Mouse (Mus musculus): ENCODE measurements around the gene Tsc2. TPM values are rescaled to one million over a fixed set of nuclear protein-coding genes. Genes with fewer than 3 reads are reported as not detected.

Tsc2 gene
- polyA plus RNA-seq, 1 experiment from 2014 or later, result 89.5 TPM

DNA sequence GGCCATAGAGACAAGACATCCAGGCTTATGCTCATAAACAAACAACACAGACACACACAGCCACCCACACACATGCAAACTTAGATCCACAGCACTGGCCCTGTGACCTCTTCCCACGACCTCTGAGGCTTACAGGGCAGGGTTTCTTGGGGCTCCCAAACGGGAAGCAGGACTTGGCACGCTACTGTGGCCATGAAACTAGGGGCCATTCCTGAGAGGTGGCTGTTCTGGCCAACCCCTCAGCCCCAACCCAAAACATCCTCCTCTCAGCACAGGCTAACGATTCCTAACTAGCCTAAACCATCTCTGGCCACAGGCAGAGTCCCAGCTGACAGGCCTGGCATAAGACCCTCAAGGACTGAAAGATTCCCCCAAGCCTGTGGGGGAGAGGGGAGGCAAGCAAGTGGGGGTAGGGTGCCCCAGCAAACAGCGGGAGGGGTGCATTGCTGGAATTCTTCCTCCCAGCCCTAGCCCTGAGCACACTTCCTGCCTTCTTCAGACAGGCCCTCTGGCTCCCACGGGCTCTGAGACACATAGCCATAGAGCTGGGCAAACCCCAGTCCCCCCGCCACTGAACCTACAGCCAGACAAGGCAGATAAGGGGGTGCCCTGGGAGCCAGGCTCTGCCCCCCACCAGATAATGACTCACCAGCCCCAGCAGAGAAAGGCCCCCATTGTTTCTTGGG is 11.7 kb upstream of the Tsc2 start:
- no peak for DNase-seq
- Histone ChIP-seq H3K4me2 (ENCODE audit: low read length) (no peak overlapping the region), H3K4me3 (replicated peaks; ENCODE audit: low read depth, low read length) (no peak overlapping the region), H3K4me1 (ENCODE audit: control insufficient read depth, insufficient read depth, low read length) (no peaks in the 10 kb centered on the region), H3K9ac (replicated peaks; ENCODE audit: low read length) (no peak overlapping the region), H3K27me3 (ENCODE audit: control insufficient read depth, insufficient read depth, low read length) (no peaks in the 10 kb centered on the region), H3K27ac (replicated peaks; ENCODE audit: low read depth, low read length) (0 out of 2 replicates have a peak overlapping the region, but pooled peaks have one; percentile 26), H3K9me3 (ENCODE audit: control insufficient read depth, low read length) (no peaks in the 10 kb centered on the region), H3K36me3 (ENCODE audit: control insufficient read depth, insufficient read depth, low read length) (no peaks in the 10 kb centered on the region; the same call in 1 of the 2 replicates)
- whole genome bisulfite sequencing, result 55% methylated on average over 7 of the region's 7 CpGs
- ATAC-seq (ENCODE audit: low FRiP score, low TSS enrichment), result no peak

DNA sequence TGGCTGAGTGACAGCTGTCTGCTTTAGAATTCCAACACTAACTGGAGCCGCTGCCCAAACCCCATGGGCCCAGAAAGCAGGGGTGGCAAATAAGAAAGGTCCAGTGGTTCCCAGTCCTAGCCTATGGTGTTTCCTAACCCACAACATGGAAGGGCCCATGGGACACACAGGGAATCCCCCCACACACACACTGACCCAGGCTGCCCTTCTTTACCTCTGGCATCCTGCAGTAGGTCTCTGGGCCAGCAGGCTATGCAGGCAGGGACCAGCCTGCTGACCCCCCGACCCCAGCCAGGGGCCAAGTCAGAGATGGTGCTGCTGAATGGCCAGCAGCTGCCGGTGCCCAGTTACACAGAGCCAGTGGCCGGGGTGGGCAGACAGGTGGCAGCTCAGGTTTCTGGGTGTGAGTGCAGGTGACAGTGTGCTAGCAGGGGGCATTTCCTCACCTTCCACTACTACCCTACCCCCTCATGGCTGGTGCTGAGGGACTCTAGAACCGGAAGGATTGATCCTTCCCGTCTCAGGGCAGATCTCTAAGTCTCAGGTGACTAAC is 10.4 kb upstream of the Tsc2 start:
- DNase-seq (no peak), ATAC-seq (ENCODE audit: low FRiP score, low TSS enrichment) (no peak)
- H3K4me3 ChIP-seq (replicated peaks; ENCODE audit: low read depth, low read length), result no peak overlapping the region
- 76% methylated on average over 6 of the region's 6 CpGs for WGBS
- no peaks in the 10 kb centered on the region for H3K4me1 ChIP-seq (ENCODE audit: control insufficient read depth, insufficient read depth, low read length)
- H3K4me2 ChIP-seq (ENCODE audit: low read length), result no peak overlapping the region
- H3K27me3 ChIP-seq (ENCODE audit: control insufficient read depth, insufficient read depth, low read length), result no peaks in the 10 kb centered on the region
- no peaks in the 10 kb centered on the region for H3K9me3 ChIP-seq (ENCODE audit: control insufficient read depth, low read length)
- H3K9ac ChIP-seq (replicated peaks; ENCODE audit: low read length), result no peak overlapping the region
- no peak overlapping the region for H3K27ac ChIP-seq (replicated peaks; ENCODE audit: low read depth, low read length)
- H3K36me3 ChIP-seq (ENCODE audit: control insufficient read depth, insufficient read depth, low read length), result peaks cover 6% of the 10 kb centered on the region; the same call in 1 of the 2 replicates

DNA sequence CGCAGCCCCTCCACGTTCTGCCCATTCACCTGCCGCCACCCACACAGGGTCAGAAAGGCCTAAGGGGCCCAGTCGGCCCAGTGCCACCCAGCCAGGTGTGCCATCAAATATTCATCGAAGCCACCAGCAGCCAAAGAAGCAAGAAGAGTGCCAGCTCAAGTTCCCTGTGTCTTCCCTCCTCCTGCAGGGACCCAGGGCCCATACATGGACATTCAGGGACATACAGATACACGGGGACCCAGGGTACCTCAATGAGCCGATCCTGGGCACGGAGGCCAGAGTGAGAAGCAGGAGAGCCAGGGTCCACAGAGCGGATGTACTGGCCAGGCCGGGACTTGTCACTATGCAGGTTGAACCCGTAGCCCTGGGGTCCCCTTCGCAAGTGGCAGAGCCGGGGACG is 9.5 kb upstream of the Tsc2 start:
- WGBS, result 93% methylated on average over 14 of the region's 14 CpGs
- Histone ChIP-seq H3K27ac (replicated peaks; ENCODE audit: low read depth, low read length) (no peak overlapping the region), H3K4me1 (ENCODE audit: control insufficient read depth, insufficient read depth, low read length) (no peaks in the 10 kb centered on the region), H3K4me3 (replicated peaks; ENCODE audit: low read depth, low read length) (no peak overlapping the region), H3K9ac (replicated peaks; ENCODE audit: low read length) (no peak overlapping the region), H3K4me2 (ENCODE audit: low read length) (no peak overlapping the region), H3K27me3 (ENCODE audit: control insufficient read depth, insufficient read depth, low read length) (no peaks in the 10 kb centered on the region), H3K9me3 (ENCODE audit: control insufficient read depth, low read length) (no peaks in the 10 kb centered on the region), H3K36me3 (ENCODE audit: control insufficient read depth, insufficient read depth, low read length) (peaks cover 6% of the 10 kb centered on the region; the same call in 1 of the 2 replicates)
- no peak for ATAC-seq (ENCODE audit: low FRiP score, low TSS enrichment)
- DNase-seq, result no peak

DNA sequence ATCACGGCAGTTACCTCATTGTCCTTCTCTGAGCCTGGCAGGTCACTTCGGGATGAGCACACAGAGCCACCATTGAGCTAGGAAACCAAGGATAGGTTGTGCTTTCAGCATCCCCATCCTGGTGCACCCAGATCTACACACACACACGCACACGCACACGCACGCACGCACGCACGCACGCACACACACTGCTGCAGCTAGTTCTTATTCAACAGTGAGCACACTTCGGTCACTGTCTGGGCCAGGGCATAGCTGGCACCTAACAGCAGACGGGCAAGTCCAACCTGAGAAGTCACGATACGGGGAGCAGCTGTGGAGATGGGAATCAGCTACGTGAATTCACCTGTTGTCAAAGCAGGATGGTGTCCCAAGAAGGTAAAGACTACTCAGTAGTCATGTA is 8.2 kb upstream of the Tsc2 start:
- Histone ChIP-seq H3K27ac (replicated peaks; ENCODE audit: low read depth, low read length) (no peak overlapping the region), H3K27me3 (ENCODE audit: control insufficient read depth, insufficient read depth, low read length) (no peaks in the 10 kb centered on the region), H3K9me3 (ENCODE audit: control insufficient read depth, low read length) (no peaks in the 10 kb centered on the region), H3K36me3 (ENCODE audit: control insufficient read depth, insufficient read depth, low read length) (peaks cover 6% of the 10 kb centered on the region; the same call in 1 of the 2 replicates), H3K4me3 (replicated peaks; ENCODE audit: low read depth, low read length) (no peak overlapping the region), H3K4me1 (ENCODE audit: control insufficient read depth, insufficient read depth, low read length) (no peaks in the 10 kb centered on the region), H3K9ac (replicated peaks; ENCODE audit: low read length) (no peak overlapping the region), H3K4me2 (ENCODE audit: low read length) (no peak overlapping the region)
- DNase-seq (no peak), ATAC-seq (ENCODE audit: low FRiP score, low TSS enrichment) (no peak)
- 96% methylated on average over 15 of the region's 15 CpGs for WGBS

DNA sequence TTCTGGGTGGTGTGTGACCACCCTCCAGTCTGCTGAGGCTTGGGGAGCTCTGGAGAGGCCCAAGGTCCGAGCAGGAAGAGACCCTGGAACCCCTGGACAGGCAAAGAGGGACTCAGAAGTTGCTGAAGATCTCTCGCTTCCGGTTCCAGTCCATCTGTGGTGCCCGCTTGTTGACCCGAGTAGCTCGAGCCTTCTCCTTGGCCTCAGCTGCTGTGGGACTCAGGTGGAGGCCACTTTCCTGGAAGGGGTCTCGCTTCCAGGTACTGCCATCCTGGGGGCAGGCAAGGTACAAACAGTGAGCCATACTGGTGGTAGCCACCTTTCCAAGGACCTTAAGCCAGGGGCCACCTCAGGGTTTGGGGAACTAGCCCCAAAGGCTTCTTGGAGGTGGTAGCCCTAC is 7.7 kb upstream of the Tsc2 start:
- DNase-seq, result no peak
- no peak overlapping the region for H3K9ac ChIP-seq (replicated peaks; ENCODE audit: low read length)
- no peak for ATAC-seq (ENCODE audit: low FRiP score, low TSS enrichment)
- WGBS, result 85% methylated on average over 7 of the region's 7 CpGs
- no peaks in the 10 kb centered on the region for H3K9me3 ChIP-seq (ENCODE audit: control insufficient read depth, low read length)
- H3K36me3 ChIP-seq (ENCODE audit: control insufficient read depth, insufficient read depth, low read length), result peaks cover 6% of the 10 kb centered on the region; the same call in 1 of the 2 replicates
- no peak overlapping the region for H3K4me2 ChIP-seq (ENCODE audit: low read length)
- no peak overlapping the region for H3K4me3 ChIP-seq (replicated peaks; ENCODE audit: low read depth, low read length)
- H3K27me3 ChIP-seq (ENCODE audit: control insufficient read depth, insufficient read depth, low read length), result no peaks in the 10 kb centered on the region
- H3K4me1 ChIP-seq (ENCODE audit: control insufficient read depth, insufficient read depth, low read length), result no peaks in the 10 kb centered on the region
- H3K27ac ChIP-seq (replicated peaks; ENCODE audit: low read depth, low read length), result no peak overlapping the region

DNA sequence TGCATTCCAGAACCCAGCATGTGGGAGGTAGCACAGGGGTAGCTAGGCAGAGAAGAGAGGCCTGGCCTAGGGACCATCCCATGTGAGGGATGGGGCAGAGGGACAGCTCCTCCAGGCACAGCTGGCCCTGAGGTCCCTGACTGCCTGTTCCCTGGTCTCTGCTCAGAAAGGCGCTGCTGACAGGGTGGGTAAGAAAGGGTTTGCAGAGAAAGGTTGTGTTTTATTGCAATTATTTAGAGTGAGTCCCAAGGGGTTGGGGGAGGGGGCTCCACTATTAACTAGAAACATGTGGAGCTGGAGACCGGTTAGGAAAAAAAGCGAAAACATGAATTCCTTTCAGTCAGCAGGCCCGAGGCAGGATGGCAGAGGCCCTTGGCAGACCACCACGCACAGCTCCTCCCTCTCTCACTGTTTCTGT is 7.2 kb upstream of the Tsc2 start:
- H3K27me3 ChIP-seq (ENCODE audit: control insufficient read depth, insufficient read depth, low read length), result no peaks in the 10 kb centered on the region
- H3K9ac ChIP-seq (replicated peaks; ENCODE audit: low read length), result no peak overlapping the region

DNA sequence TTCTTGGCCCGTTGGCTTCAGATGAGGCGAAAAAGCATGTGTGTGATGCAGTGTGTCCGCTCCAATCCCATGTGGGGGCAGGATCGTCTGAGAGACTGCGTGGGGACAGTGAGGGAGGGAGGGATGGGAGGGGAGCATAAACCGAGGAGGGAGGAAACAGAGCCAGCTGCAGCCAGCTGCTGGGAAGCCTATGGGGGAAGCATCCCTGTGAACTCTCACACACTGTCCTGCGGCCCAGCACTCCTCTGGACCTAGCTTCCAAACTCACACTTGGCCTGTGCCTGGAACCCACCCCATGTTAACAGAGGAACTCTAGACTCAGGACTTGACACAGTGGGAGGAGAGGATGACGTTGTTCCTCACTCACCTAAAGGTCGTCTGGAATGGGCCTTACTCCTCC is 6.4 kb upstream of the Tsc2 start:
- ATAC-seq (ENCODE audit: low FRiP score, low TSS enrichment) (no peak), DNase-seq (no peak)
- H3K27ac ChIP-seq (replicated peaks; ENCODE audit: low read depth, low read length), result no peak overlapping the region
- H3K4me3 ChIP-seq (replicated peaks; ENCODE audit: low read depth, low read length), result no peak overlapping the region
- no peak overlapping the region for H3K9ac ChIP-seq (replicated peaks; ENCODE audit: low read length)
- H3K36me3 ChIP-seq (ENCODE audit: control insufficient read depth, insufficient read depth, low read length), result peaks cover 6% of the 10 kb centered on the region; the same call in 1 of the 2 replicates
- H3K9me3 ChIP-seq (ENCODE audit: control insufficient read depth, low read length), result no peaks in the 10 kb centered on the region
- 82% methylated on average over 9 of the region's 9 CpGs for WGBS
- no peaks in the 10 kb centered on the region for H3K4me1 ChIP-seq (ENCODE audit: control insufficient read depth, insufficient read depth, low read length)
- H3K4me2 ChIP-seq (ENCODE audit: low read length), result no peak overlapping the region
- no peaks in the 10 kb centered on the region for H3K27me3 ChIP-seq (ENCODE audit: control insufficient read depth, insufficient read depth, low read length)

More for the DNA sequence above, 7.2 kb upstream of the Tsc2 start:
- Histone ChIP-seq H3K9me3 (ENCODE audit: control insufficient read depth, low read length) (no peaks in the 10 kb centered on the region), H3K4me3 (replicated peaks; ENCODE audit: low read depth, low read length) (no peak overlapping the region), H3K27ac (replicated peaks; ENCODE audit: low read depth, low read length) (no peak overlapping the region), H3K36me3 (ENCODE audit: control insufficient read depth, insufficient read depth, low read length) (peaks cover 6% of the 10 kb centered on the region; the same call in 1 of the 2 replicates), H3K4me1 (ENCODE audit: control insufficient read depth, insufficient read depth, low read length) (no peaks in the 10 kb centered on the region), H3K4me2 (ENCODE audit: low read length) (no peak overlapping the region)
- 84% methylated on average over 5 of the region's 5 CpGs for WGBS
- DNase-seq, result no peak
- no peak for ATAC-seq (ENCODE audit: low FRiP score, low TSS enrichment)

DNA sequence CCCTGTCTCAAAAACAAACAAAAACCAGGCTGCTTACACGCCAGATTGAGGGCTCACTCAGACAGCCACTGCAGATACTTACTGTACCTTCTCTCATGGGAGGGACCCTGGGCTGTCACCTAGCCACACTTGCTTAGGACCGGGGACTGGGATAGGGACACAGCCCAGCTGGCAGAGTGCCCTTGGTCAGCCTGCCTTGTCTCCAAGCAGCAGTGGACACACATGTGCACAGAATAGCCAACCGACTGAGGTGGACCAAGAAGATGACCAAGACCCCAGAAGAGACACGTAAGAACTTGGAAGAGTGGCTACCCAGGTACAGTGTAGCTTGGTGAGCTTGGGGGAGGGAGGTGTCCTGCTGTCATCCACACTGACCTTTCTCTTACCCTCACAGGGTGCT is 5.8 kb upstream of the Tsc2 start:
- peaks cover 6% of the 10 kb centered on the region; the same call in 1 of the 2 replicates for H3K36me3 ChIP-seq (ENCODE audit: control insufficient read depth, insufficient read depth, low read length)
- WGBS, result 88% methylated on average over 4 of the region's 4 CpGs
- peaks cover under 1% of the 10 kb centered on the region; the same call in 1 of the 2 replicates for H3K4me1 ChIP-seq (ENCODE audit: control insufficient read depth, insufficient read depth, low read length)
- ATAC-seq (ENCODE audit: low FRiP score, low TSS enrichment), result no peak
- H3K9ac ChIP-seq (replicated peaks; ENCODE audit: low read length), result no peak overlapping the region
- no peak for DNase-seq
- H3K9me3 ChIP-seq (ENCODE audit: control insufficient read depth, low read length), result no peaks in the 10 kb centered on the region
- no peaks in the 10 kb centered on the region for H3K27me3 ChIP-seq (ENCODE audit: control insufficient read depth, insufficient read depth, low read length)
- H3K4me3 ChIP-seq (replicated peaks; ENCODE audit: low read depth, low read length), result no peak overlapping the region
- H3K27ac ChIP-seq (replicated peaks; ENCODE audit: low read depth, low read length), result no peak overlapping the region
- H3K4me2 ChIP-seq (ENCODE audit: low read length), result no peak overlapping the region
